Mouse (Mus musculus) C2C12 (cell line): ENCODE measurements around the gene Nhlh2. TPM values are rescaled to one million over a fixed set of nuclear protein-coding genes. Genes with fewer than 3 reads are reported as not detected.

Experiments
- H3K27me3 ChIP-seq: one replicate; pipeline ENCODE4 v1.6.1; 2011; ENCODE audit not compliant: control insufficient read depth, insufficient read depth, insufficient read length
- H3K36me3 ChIP-seq: one replicate; pipeline ENCODE4 v1.6.1; 2011; ENCODE audit not compliant: control insufficient read depth, insufficient read depth
- H3K4me3 ChIP-seq: one replicate; pipeline ENCODE4 v1.5.1; 2011; ENCODE audit warnings: mild to moderate bottlenecking, control low read depth; ENCODE audit not compliant: poor library complexity, insufficient read depth, severe bottlenecking
- H3K79me2 ChIP-seq: one replicate; pipeline ENCODE4 v1.6.1; 2011; ENCODE audit not compliant: control insufficient read depth, insufficient read depth
- H3K79me3 ChIP-seq: one replicate; pipeline ENCODE4 v1.6.1; 2011; ENCODE audit warnings: low read depth, control low read depth
- H3ac ChIP-seq: one replicate; pipeline ENCODE3; 2011; ENCODE audit warnings: low read depth; ENCODE audit not compliant: control insufficient read depth, insufficient read length
- CEBPB ChIP-seq: IDR thresholded peaks from one replicate; pipeline ENCODE4 v1.6.1; 2011; ENCODE audit warnings: low read depth, mild to moderate bottlenecking, control low read depth, moderate library complexity
- CTCF ChIP-seq: IDR thresholded peaks from one replicate; pipeline ENCODE4 v1.5.1; 2011; ENCODE audit not compliant: control insufficient read depth, insufficient read depth, insufficient read length
- FOSL1 ChIP-seq: IDR thresholded peaks from one replicate; pipeline ENCODE4 v1.8.0; 2011; ENCODE audit warnings: mild to moderate bottlenecking, low read length; ENCODE audit not compliant: poor library complexity, insufficient read depth, severe bottlenecking
- MAX ChIP-seq: IDR thresholded peaks from one replicate; pipeline ENCODE4 v1.6.1; 2011; ENCODE audit warnings: mild to moderate bottlenecking, control low read depth
- MYOD1 ChIP-seq: IDR thresholded peaks from one replicate; pipeline ENCODE4 v1.6.1; 2011; ENCODE audit warnings: low read depth; ENCODE audit not compliant: control insufficient read depth, insufficient read length
- MYOG ChIP-seq: IDR thresholded peaks from one replicate; pipeline ENCODE4 v1.6.1; 2011; ENCODE audit not compliant: control insufficient read depth, insufficient read length; ENCODE audit errors: extremely low read depth
- USF1 ChIP-seq: IDR thresholded peaks from one replicate; pipeline ENCODE4 v1.6.1; 2011; ENCODE audit warnings: low read depth, mild to moderate bottlenecking, control low read depth, moderate library complexity
- polyA plus RNA-seq: library from polyadenylated mRNA; unstranded; fragments of >200 nt; fragmentation: generic; extraction: Trizol; gene quantifications from one replicate; pipeline ENCODE4 v1.2.1, GENCODE M21; 2012; ENCODE audit warnings: missing spikeins

Nhlh2 gene
- polyA plus RNA-seq, 1 experiment: 0.02 TPM

- H3ac ChIP-seq: no peak overlapping the region
- TF ChIP-seq MYOG (no peak), FOSL1 (no peak), USF1 (no peak), CEBPB (no peak), MAX (no peak), MYOD1 (no peak), CTCF (no peak)
- H3K79me2 ChIP-seq: no peaks in the 10 kb centered on the region
- no peaks in the 10 kb centered on the region for H3K36me3 ChIP-seq
- no peak overlapping the region for H3K4me3 ChIP-seq
- no peaks in the 10 kb centered on the region for H3K79me3 ChIP-seq
- H3K27me3 ChIP-seq: no peaks in the 10 kb centered on the region
Measured at GRCm38 (mm10) chr3:101978299-101978994, 31.4 kb upstream of the Nhlh2 start.

GRCm38 (mm10) chr3:101983917-101984316, 26.0 kb upstream of the Nhlh2 start:
- Histone ChIP-seq H3ac (no peak overlapping the region), H3K79me3 (no peaks in the 10 kb centered on the region), H3K27me3 (no peaks in the 10 kb centered on the region), H3K79me2 (no peaks in the 10 kb centered on the region), H3K36me3 (no peaks in the 10 kb centered on the region), H3K4me3 (no peak overlapping the region)
- TF ChIP-seq USF1 (no peak), MYOG (no peak), MYOD1 (no peak), CEBPB (no peak), FOSL1 (no peak), CTCF (no peak), MAX (no peak)

- TF ChIP-seq CEBPB (no peak), MYOG (no peak), USF1 (no peak), MAX (no peak), FOSL1 (no peak), MYOD1 (no peak), CTCF (no peak)
Measured at GRCm38 (mm10) chr3:101985634-101986033, 24.2 kb upstream of the Nhlh2 start.

GRCm38 (mm10) chr3:101990136-101990535, 19.7 kb upstream of the Nhlh2 start:
- H3K36me3 ChIP-seq: no peaks in the 10 kb centered on the region
- no peak for TF ChIP-seq MYOD1
- no peak for TF ChIP-seq MAX
- TF ChIP-seq CTCF: no peak
- no peak for TF ChIP-seq FOSL1
- TF ChIP-seq USF1: no peak
- TF ChIP-seq MYOG: no peak
- no peak for TF ChIP-seq CEBPB
- H3K79me3 ChIP-seq: no peaks in the 10 kb centered on the region
- H3K27me3 ChIP-seq: no peaks in the 10 kb centered on the region
- no peak overlapping the region for H3ac ChIP-seq
- no peak overlapping the region for H3K4me3 ChIP-seq
- no peaks in the 10 kb centered on the region for H3K79me2 ChIP-seq

More at GRCm38 (mm10) chr3:101985634-101986033, 24.2 kb upstream of the Nhlh2 start:
- H3K79me3 ChIP-seq: no peaks in the 10 kb centered on the region
- no peaks in the 10 kb centered on the region for H3K27me3 ChIP-seq
- no peaks in the 10 kb centered on the region for H3K36me3 ChIP-seq
- no peak overlapping the region for H3K4me3 ChIP-seq
- H3ac ChIP-seq: no peak overlapping the region
- H3K79me2 ChIP-seq: no peaks in the 10 kb centered on the region

GRCm38 (mm10) chr3:101990995-101991516, 18.8 kb upstream of the Nhlh2 start:
- no peak overlapping the region for H3ac ChIP-seq
- H3K79me3 ChIP-seq: no peaks in the 10 kb centered on the region
- no peak for TF ChIP-seq FOSL1
- no peak for TF ChIP-seq CTCF
- no peak for TF ChIP-seq MYOG
- no peak for TF ChIP-seq CEBPB
- TF ChIP-seq USF1: no peak
- TF ChIP-seq MYOD1: no peak
- no peak for TF ChIP-seq MAX
- H3K79me2 ChIP-seq: no peaks in the 10 kb centered on the region
- no peaks in the 10 kb centered on the region for H3K27me3 ChIP-seq
- H3K36me3 ChIP-seq: no peaks in the 10 kb centered on the region
- H3K4me3 ChIP-seq: no peak overlapping the region

GRCm38 (mm10) chr3:101997851-101998250, 12.0 kb upstream of the Nhlh2 start:
- no peaks in the 10 kb centered on the region for H3K79me3 ChIP-seq
- H3K4me3 ChIP-seq: no peak overlapping the region
- no peaks in the 10 kb centered on the region for H3K27me3 ChIP-seq
- no peaks in the 10 kb centered on the region for H3K79me2 ChIP-seq
- no peak overlapping the region for H3ac ChIP-seq
- no peaks in the 10 kb centered on the region for H3K36me3 ChIP-seq
- TF ChIP-seq CEBPB: no peak
- no peak for TF ChIP-seq USF1
- no peak for TF ChIP-seq FOSL1
- TF ChIP-seq MYOG: no peak
- no peak for TF ChIP-seq CTCF
- TF ChIP-seq MAX: no peak
- no peak for TF ChIP-seq MYOD1
